Mouse (Mus musculus) MEL (cell line): ENCODE measurements around the gene Ubap2l. TPM values are rescaled to one million over a fixed set of nuclear protein-coding genes. Genes with fewer than 3 reads are reported as not detected.

Source experiments
- DNase-seq: peaks from one replicate; pipeline ENCODE4 v3.0.0; 2011; ENCODE audit warnings: low read depth, low spot score
- H3K27ac ChIP-seq: 2 replicates; pipeline ENCODE4 v1.5.1; 2012; ENCODE audit warnings: low read depth, mild to moderate bottlenecking, control low read depth, low read length, moderate library complexity; ENCODE audit not compliant: control insufficient read depth
- H3K27me3 ChIP-seq, 2 experiments: fragments of 150-350 bp in 1 of 2; sonication (generic) in 1 of 2; 2 replicates each; pipeline ENCODE4 v1.6.1; 2012; ENCODE audit warnings: low read length in 2 of 2, mild to moderate bottlenecking in 2 of 2, improper control_type of control experiment in 1 of 2, moderate library complexity in 1 of 2; ENCODE audit not compliant: insufficient read depth in 2 of 2, control insufficient read depth in 1 of 2
- H3K36me3 ChIP-seq, 2 experiments: 2 replicates each; pipeline ENCODE4 v1.6.1; 2012 to 2014; ENCODE audit warnings: low read length in 2 of 2, improper control_type of control experiment in 1 of 2, inconsistent platforms in 1 of 2, mild to moderate bottlenecking in 1 of 2; ENCODE audit not compliant: insufficient read depth in 2 of 2, control insufficient read depth in 1 of 2
- H3K4me1 ChIP-seq, 2 experiments: fragments of 150-350 bp in 1 of 2; sonication (generic) in 1 of 2; 2 replicates each; pipeline ENCODE4 v1.6.1; 2012; ENCODE audit warnings: low read length in 2 of 2, improper control_type of control experiment in 1 of 2, mild to moderate bottlenecking in 1 of 2; ENCODE audit not compliant: insufficient read depth in 2 of 2, control insufficient read depth in 1 of 2
- H3K4me3 ChIP-seq, 2 experiments: fragments of 150-350 bp in 1 of 2; sonication (generic) in 1 of 2; 2 replicates each; pipeline ENCODE4 v1.5.1; 2012; ENCODE audit warnings: low read depth in 2 of 2, low read length in 2 of 2, mild to moderate bottlenecking in 2 of 2, moderate library complexity in 2 of 2, control low read depth in 1 of 2, improper control_type of control experiment in 1 of 2; ENCODE audit not compliant: control insufficient read depth in 1 of 2, insufficient read depth in 1 of 2
- H3K79me2 ChIP-seq: 2 replicates; pipeline ENCODE4 v1.6.1; 2012; ENCODE audit warnings: mild to moderate bottlenecking, low read length, moderate library complexity; ENCODE audit not compliant: control insufficient read depth, poor library complexity, insufficient read depth
- H3K9ac ChIP-seq: 2 replicates; pipeline ENCODE4 v1.6.1; 2012; ENCODE audit warnings: low read depth, mild to moderate bottlenecking, control low read depth, low read length, moderate library complexity; ENCODE audit not compliant: control insufficient read depth, poor library complexity, severe bottlenecking
- H3K9me3 ChIP-seq: fragments of 150-350 bp; sonication (generic); replicated peaks from 2 replicates; pipeline ENCODE4 v1.6.1; 2012; ENCODE audit warnings: mild to moderate bottlenecking, low read length, improper control_type of control experiment, moderate library complexity; ENCODE audit not compliant: insufficient read depth
- BHLHE40 ChIP-seq: IDR thresholded peaks from 2 replicates; pipeline ENCODE4 v1.6.1; 2012; ENCODE audit warnings: low read depth, mild to moderate bottlenecking, inconsistent platforms, low read length, improper control_type of control experiment, borderline replicate concordance
- CHD1 ChIP-seq: IDR thresholded peaks from 2 replicates; pipeline ENCODE4 v1.6.1; 2012; ENCODE audit warnings: low read depth, mild to moderate bottlenecking, inconsistent platforms, low read length, improper control_type of control experiment
- E2F4 ChIP-seq: IDR thresholded peaks from 2 replicates; pipeline ENCODE4 v1.6.1; 2011; ENCODE audit warnings: low read depth, low read length, improper control_type of control experiment, borderline replicate concordance
- ELF1 ChIP-seq: IDR thresholded peaks from 2 replicates; pipeline ENCODE4 v1.6.1; 2014; ENCODE audit warnings: low read depth, mild to moderate bottlenecking, inconsistent platforms, low read length, improper control_type of control experiment, moderate library complexity
- EP300 ChIP-seq, 2 experiments: IDR thresholded peaks; 2 replicates each; pipeline ENCODE4 v1.6.1; 2011; ENCODE audit warnings: improper control_type of control experiment in 2 of 2, low read length in 2 of 2, low read depth in 1 of 2, mild to moderate bottlenecking in 1 of 2
- ETS1 ChIP-seq: IDR thresholded peaks from 2 replicates; pipeline ENCODE4 v1.6.1; 2012; ENCODE audit warnings: low read depth, mild to moderate bottlenecking, inconsistent platforms, low read length, improper control_type of control experiment, moderate library complexity
- GABPA ChIP-seq: IDR thresholded peaks from 2 replicates; pipeline ENCODE4 v1.6.1; 2012; ENCODE audit warnings: low read depth, mild to moderate bottlenecking, inconsistent platforms, low read length, improper control_type of control experiment, moderate library complexity
- GATA1 ChIP-seq: IDR thresholded peaks from 2 replicates; pipeline ENCODE4 v1.6.1; 2011; ENCODE audit warnings: low read depth, low read length, improper control_type of control experiment
- HCFC1 ChIP-seq: IDR thresholded peaks from 2 replicates; pipeline ENCODE4 v1.6.1; 2012; ENCODE audit warnings: low read depth, mild to moderate bottlenecking, inconsistent platforms, low read length, improper control_type of control experiment, moderate library complexity
- JUND ChIP-seq: IDR thresholded peaks from 2 replicates; pipeline ENCODE4 v1.6.1; 2011; ENCODE audit warnings: low read depth, mild to moderate bottlenecking, improper control_type of control experiment, low read length
- KAT2A ChIP-seq: conservative IDR thresholded peaks from 2 replicates; pipeline ENCODE4 v1.6.1; 2012; ENCODE audit warnings: low read depth, low read length, improper control_type of control experiment, inconsistent platforms
- MAFK ChIP-seq: IDR thresholded peaks from 2 replicates; pipeline ENCODE4 v1.6.1; 2011; ENCODE audit warnings: low read depth, mild to moderate bottlenecking, low read length, improper control_type of control experiment, borderline replicate concordance
- MAX ChIP-seq: IDR thresholded peaks from 2 replicates; pipeline ENCODE4 v1.6.1; 2011; ENCODE audit warnings: low read length, improper control_type of control experiment
- MAZ ChIP-seq: IDR thresholded peaks from 2 replicates; pipeline ENCODE4 v1.6.1; 2012; ENCODE audit warnings: low read depth, mild to moderate bottlenecking, inconsistent platforms, low read length, improper control_type of control experiment
- MEF2A ChIP-seq: IDR thresholded peaks from 2 replicates; pipeline ENCODE4 v1.6.1; 2014; ENCODE audit warnings: low read depth, mild to moderate bottlenecking, inconsistent platforms, low read length, improper control_type of control experiment; ENCODE audit not compliant: poor library complexity, insufficient replicate concordance, severe bottlenecking; ENCODE audit errors: extremely low read depth
- MXI1 ChIP-seq: IDR thresholded peaks from 2 replicates; pipeline ENCODE4 v1.6.1; 2011; ENCODE audit warnings: mild to moderate bottlenecking, low read depth, low read length, improper control_type of control experiment
- MYB ChIP-seq: IDR thresholded peaks from 2 replicates; pipeline ENCODE4 v1.6.1; 2011; ENCODE audit warnings: mild to moderate bottlenecking, low read depth, low read length, improper control_type of control experiment
- MYC ChIP-seq: IDR thresholded peaks from 2 replicates; pipeline ENCODE4 v1.6.1; 2011; ENCODE audit warnings: low read depth, mild to moderate bottlenecking, low read length, improper control_type of control experiment, moderate library complexity
- NELFE ChIP-seq: IDR thresholded peaks from 2 replicates; pipeline ENCODE4 v1.6.1; 2011; ENCODE audit warnings: low read depth, low read length, improper control_type of control experiment
- POLR2A ChIP-seq, 2 experiments: IDR thresholded peaks; 2 replicates each; pipeline ENCODE4 v1.6.1; 2011 to 2012; ENCODE audit warnings: low read length in 2 of 2, mild to moderate bottlenecking in 2 of 2, control low read depth in 1 of 2, improper control_type of control experiment in 1 of 2, low read depth in 1 of 2, moderate library complexity in 1 of 2; ENCODE audit not compliant: control insufficient read depth in 1 of 2, insufficient read depth in 1 of 2, poor library complexity in 1 of 2
- POLR2AphosphoS2 ChIP-seq: IDR thresholded peaks from 2 replicates; pipeline ENCODE4 v1.6.1; 2011; ENCODE audit warnings: low read length, improper control_type of control experiment
- POLR2AphosphoS5 ChIP-seq: IDR thresholded peaks from 2 replicates; pipeline ENCODE4 v1.6.1; 2012; ENCODE audit warnings: low read depth, borderline replicate concordance, mild to moderate bottlenecking, inconsistent platforms, low read length, moderate library complexity, mixed read lengths
- RAD21 ChIP-seq: IDR thresholded peaks from 2 replicates; pipeline ENCODE4 v1.6.1; 2011; ENCODE audit warnings: mild to moderate bottlenecking, low read depth, low read length, improper control_type of control experiment
- RCOR1 ChIP-seq: IDR thresholded peaks from 2 replicates; pipeline ENCODE4 v1.6.1; 2012; ENCODE audit warnings: low read depth, mild to moderate bottlenecking, inconsistent platforms, low read length, improper control_type of control experiment
- SIN3A ChIP-seq: IDR thresholded peaks from 2 replicates; pipeline ENCODE4 v1.6.1; 2012; ENCODE audit warnings: low read length, improper control_type of control experiment, inconsistent platforms
- TAL1 ChIP-seq: IDR thresholded peaks from 2 replicates; pipeline ENCODE4 v1.6.1; 2012; ENCODE audit warnings: mild to moderate bottlenecking, inconsistent platforms, low read length, moderate library complexity, mixed read lengths
- TBP ChIP-seq: IDR thresholded peaks from 2 replicates; pipeline ENCODE4 v1.8.0; 2011; ENCODE audit warnings: low read depth, low read length, improper control_type of control experiment
- TCF12 ChIP-seq: IDR thresholded peaks from 2 replicates; pipeline ENCODE4 v1.6.1; 2014; ENCODE audit warnings: low read depth, mild to moderate bottlenecking, inconsistent platforms, low read length, improper control_type of control experiment, moderate library complexity
- UBTF ChIP-seq: IDR thresholded peaks from 2 replicates; pipeline ENCODE4 v1.6.1; 2012; ENCODE audit warnings: low read depth, mild to moderate bottlenecking, inconsistent platforms, low read length, improper control_type of control experiment, moderate library complexity, borderline replicate concordance; ENCODE audit not compliant: insufficient read depth
- USF1 ChIP-seq: IDR thresholded peaks from 2 replicates; pipeline ENCODE4 v1.6.1; 2014; ENCODE audit warnings: low read depth, mild to moderate bottlenecking, inconsistent platforms, low read length, improper control_type of control experiment, moderate library complexity
- ZC3H11A ChIP-seq: IDR thresholded peaks from 2 replicates; pipeline ENCODE4 v1.6.1; 2012; ENCODE audit warnings: low read depth, mild to moderate bottlenecking, inconsistent platforms, low read length, improper control_type of control experiment
- ZMIZ1 ChIP-seq: IDR thresholded peaks from 2 replicates; pipeline ENCODE4 v1.6.1; 2012; ENCODE audit warnings: low read depth, mild to moderate bottlenecking, inconsistent platforms, low read length, improper control_type of control experiment, moderate library complexity
- ZNF384 ChIP-seq: IDR thresholded peaks from 2 replicates; pipeline ENCODE4 v1.6.1; 2012; ENCODE audit warnings: low read depth, mild to moderate bottlenecking, inconsistent platforms, low read length, improper control_type of control experiment
- polyA plus RNA-seq, 2 experiments: library from polyadenylated mRNA; stranded (reverse) in 1 of 2; unstranded in 1 of 2; fragments of >175 nt in 1 of 2; fragments of >200 nt in 1 of 2; gene quantifications; 2 replicates each; pipeline versions ENCODE4 v1.2.1 to v1.2.4; 2012; ENCODE audit warnings: low replicate concordance in 2 of 2, low read depth in 1 of 2; ENCODE audit not compliant: insufficient read length in 2 of 2, insufficient read depth in 1 of 2, missing spikeins in 1 of 2
- total RNA-seq: library from RNA; depleted of rRNA; stranded (reverse); fragments of 300-350 nt; gene quantifications from 2 replicates; pipeline ENCODE4 v1.2.3, GENCODE M21; 2012

Gene Ubap2l
- total and polyA plus RNA-seq, 3 experiments: 107 to 442 (median 247) TPM

- Histone ChIP-seq H3K4me3 (peak overlapping the region; percentile 39 to 61), H3K4me1 (peaks cover 31 to 52% of the 10 kb centered on the region in 2 experiments), H3K9ac (peak overlapping the region; percentile 59), H3K9me3 (no peaks in the 10 kb centered on the region), H3K27me3 (no peaks in the 10 kb centered on the region), H3K36me3 (peaks cover 0 to 55% of the 10 kb centered on the region in 2 experiments; a peak in 3 of 4 replicates), H3K79me2 (peaks cover 62% of the 10 kb centered on the region), H3K27ac (peak overlapping the region; percentile 75)
- peak; percentile 99 for TF ChIP-seq MAX
- TF ChIP-seq CHD1: peak; percentile 68; the same call in 1 of the 2 replicates
- peak; percentile 75 to 81 for TF ChIP-seq EP300 (IDR thresholded peaks at IDR 0.05; ENCODE audit: low read depth in 1 of 2, low read length in 2 of 2)
- peak; percentile 79 for TF ChIP-seq USF1
- TF ChIP-seq GATA1: peak; percentile 88
- no peak for TF ChIP-seq POLR2AphosphoS2
- TF ChIP-seq HCFC1: peak; percentile 71
- no peak for TF ChIP-seq KAT2A
- TF ChIP-seq POLR2A (IDR thresholded peaks at IDR 0.05; ENCODE audit: control insufficient read depth in 1 of 2, insufficient read depth in 1 of 2, low read depth in 1 of 2, low read length in 2 of 2, poor library complexity in 1 of 2): peak in 1 of 2 experiments; percentile 67; a peak in 2 of 4 replicates
- TF ChIP-seq E2F4: no peak
- 0 out of 2 replicates have a peak, but pooled peaks have one; percentile 19 for TF ChIP-seq ZC3H11A
- no peak for TF ChIP-seq RAD21
- no peak for TF ChIP-seq MYB
- no peak for TF ChIP-seq ELF1
- peak; percentile 100 for TF ChIP-seq MYC
- TF ChIP-seq MEF2A: 0 out of 2 replicates have a peak, but pooled peaks have one; percentile 29
- TF ChIP-seq RCOR1: peak; percentile 94
- TF ChIP-seq SIN3A: peak; percentile 99
- no peak for TF ChIP-seq BHLHE40
- peak; percentile 68 for TF ChIP-seq TAL1
- TF ChIP-seq ZMIZ1: no peak
- peak; percentile 67 for TF ChIP-seq TCF12
- TF ChIP-seq UBTF: no peak
- no peak for TF ChIP-seq POLR2AphosphoS5
- TF ChIP-seq JUND: no peak
- peak; percentile 99 for TF ChIP-seq MXI1
- TF ChIP-seq MAZ: 0 out of 2 replicates have a peak, but pooled peaks have one; percentile 24
- TF ChIP-seq GABPA: no peak
- TF ChIP-seq NELFE: no peak; the same call in 1 of the 2 replicates
- TF ChIP-seq TBP: peak; percentile 89
- TF ChIP-seq ZNF384: 0 out of 2 replicates have a peak, but pooled peaks have one; percentile 5
- peak; percentile 91 for TF ChIP-seq ETS1
- peak; percentile 27; the same call in 1 of the 2 replicates for TF ChIP-seq MAFK
- DNase-seq: peak; percentile 98
Observed at GRCm38 (mm10) chr3:90081365-90082240, 29.2 kb upstream of the Ubap2l start.
